Mouse (Mus musculus): ENCODE data around the gene Rgl2.

- no peak for TF ChIP-seq MAFK (IDR thresholded peaks at IDR 0.05; ENCODE audit: insufficient read depth, low read depth, low read length)
- TF ChIP-seq ZNF384 (IDR thresholded peaks at IDR 0.05; ENCODE audit: low read depth, low read length) = no peak
- no peak for TF ChIP-seq ZC3H11A (IDR thresholded peaks at IDR 0.05; ENCODE audit: borderline replicate concordance, low read depth, low read length)
- TF ChIP-seq HCFC1 (IDR thresholded peaks at IDR 0.05; ENCODE audit: borderline replicate concordance, insufficient read depth, low read length) = peak; percentile 40; the same call in 1 of the 2 replicates
These were observed 13.6 kb upstream of the Rgl2 start, which contains the start of the genes Tapbp and Zbtb22 for GRCm38 (mm10) chr17:33915671-33916250.
